Mouse (Mus musculus) embryo, embryonic 11.5 days (tissue): ENCODE results near the gene Gm11634.
"Not testable (repeated sequence)": the region's sequence is repeated elsewhere in the genome, so short reads cannot be mapped to it uniquely, and the experiment has no call there.

ENCODE experiments used
- DNase-seq: peaks from one replicate; pipeline ENCODE4 v3.0.0-alpha.2; 2012; ENCODE audit warnings: low read depth, low spot score

Gm11634 gene

DNA sequence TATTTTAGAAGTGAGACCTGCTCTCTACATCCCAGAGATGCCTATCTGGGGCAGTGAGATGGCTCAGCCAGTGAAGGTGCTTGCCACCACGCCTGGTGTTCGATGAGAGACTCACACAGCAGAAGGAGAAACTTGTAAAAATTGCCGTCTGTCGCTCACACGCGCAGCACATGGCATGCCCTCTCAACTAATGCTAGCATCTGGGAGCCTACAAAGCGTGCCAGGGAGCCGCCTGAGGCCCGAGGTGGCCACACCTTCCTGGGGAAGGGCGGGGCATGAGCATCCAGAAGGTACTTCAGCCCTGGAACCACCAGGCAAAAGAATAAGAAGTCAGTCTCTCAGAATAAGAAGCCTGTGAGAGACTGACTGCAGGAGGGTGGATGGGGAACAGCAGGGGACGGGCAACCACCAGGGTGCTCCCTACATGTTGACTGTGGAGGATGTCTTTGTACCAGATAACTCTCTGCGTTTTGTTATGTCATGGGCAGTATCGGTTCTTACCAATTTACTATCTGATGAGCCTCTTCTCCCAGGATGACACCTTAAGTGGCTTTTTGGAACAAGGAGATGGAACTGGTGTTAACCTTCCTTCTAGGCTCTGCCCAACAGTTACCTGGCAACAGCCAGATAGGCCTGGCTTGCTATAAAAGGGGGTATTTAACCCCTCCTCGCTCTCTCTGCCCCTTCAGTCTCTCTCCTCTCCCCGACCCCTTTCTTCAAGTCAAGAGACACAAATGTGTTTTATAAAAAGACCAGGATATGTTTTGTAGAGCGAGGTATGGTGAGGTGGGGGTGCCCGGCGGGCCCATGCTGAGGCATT is 18.1 kb upstream of the Gm11634 start:
- no peak for DNase-seq

DNA sequence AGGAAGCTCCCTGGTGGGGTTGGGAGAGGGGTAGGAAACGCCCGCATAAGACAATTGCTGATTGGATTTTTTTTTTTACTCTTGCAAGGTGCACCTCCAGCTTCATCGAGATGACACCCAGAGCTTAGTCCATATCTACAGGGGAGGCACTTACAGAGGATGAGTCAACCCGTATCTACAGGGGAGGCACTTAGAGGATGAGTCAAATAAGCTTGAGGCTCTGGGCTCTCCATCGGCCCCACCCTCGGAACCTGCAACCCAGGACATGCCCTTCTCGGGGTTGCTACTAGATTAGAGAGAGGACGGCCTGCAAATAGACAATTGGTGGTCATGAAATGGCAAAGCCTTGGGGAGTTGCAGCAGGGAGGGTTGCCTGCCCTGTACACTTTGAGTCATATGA is 17.0 kb upstream of the Gm11634 start:
- DNase-seq, result no peak

DNA sequence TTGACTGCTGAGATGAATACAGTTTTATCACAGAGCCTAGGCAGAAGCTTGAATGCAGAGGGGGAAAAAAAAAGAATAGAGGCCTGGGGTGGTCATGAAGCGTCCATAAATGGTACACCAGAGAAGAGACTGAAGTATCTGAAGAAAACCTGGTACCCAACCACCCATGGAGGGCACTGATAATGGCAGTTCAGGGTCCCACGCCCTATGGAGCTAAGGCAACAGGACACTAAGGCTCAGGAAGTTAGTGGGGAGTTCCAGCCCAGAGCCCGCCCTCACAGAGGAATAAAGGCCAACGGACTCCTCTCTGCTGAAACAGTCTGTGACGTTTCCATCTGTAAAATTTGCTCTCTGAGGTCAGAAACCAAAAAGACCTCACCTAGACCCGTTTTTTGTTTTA is 16.3 kb upstream of the Gm11634 start:
- DNase-seq, result no peak

DNA sequence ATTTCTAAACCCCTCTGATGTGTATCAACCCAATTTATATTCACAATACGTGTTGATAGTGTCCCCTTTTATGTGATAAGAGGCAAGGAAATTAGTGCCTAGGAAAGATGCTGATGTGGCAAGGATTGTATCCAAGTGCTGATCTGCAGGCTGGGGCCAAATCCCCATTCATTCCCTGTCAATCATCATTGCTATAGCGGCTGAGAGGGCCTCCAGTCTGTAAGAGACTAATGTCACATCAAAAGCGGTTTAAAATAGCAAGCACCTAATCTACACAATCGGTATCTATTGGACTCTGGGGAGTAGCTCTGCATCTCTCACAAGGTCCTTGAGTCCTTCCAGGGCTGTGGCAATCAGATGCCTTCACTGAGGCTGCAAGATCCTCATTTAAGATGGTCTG is 15.1 kb upstream of the Gm11634 start:
- no peak for DNase-seq

DNA sequence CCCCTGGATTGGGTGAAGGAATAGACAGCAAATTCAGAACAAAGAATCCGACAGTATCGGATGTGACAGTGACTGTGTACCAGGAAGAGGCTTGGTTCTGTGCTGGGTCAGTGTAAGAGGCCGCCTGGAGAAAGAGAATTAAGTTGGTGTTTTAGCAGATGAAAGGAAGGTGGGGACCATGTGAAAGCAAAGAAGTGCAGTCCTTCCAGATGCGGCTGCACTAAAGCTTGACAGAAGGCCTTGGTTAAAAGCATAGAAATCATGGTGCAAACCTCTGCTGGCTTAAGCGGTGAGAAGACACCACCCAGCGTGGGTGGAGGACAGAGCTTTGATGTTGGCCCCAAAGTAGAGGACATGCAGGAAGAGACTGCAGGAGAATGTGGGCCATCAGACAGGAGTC is 14.5 kb upstream of the Gm11634 start:
- no peak for DNase-seq

DNA sequence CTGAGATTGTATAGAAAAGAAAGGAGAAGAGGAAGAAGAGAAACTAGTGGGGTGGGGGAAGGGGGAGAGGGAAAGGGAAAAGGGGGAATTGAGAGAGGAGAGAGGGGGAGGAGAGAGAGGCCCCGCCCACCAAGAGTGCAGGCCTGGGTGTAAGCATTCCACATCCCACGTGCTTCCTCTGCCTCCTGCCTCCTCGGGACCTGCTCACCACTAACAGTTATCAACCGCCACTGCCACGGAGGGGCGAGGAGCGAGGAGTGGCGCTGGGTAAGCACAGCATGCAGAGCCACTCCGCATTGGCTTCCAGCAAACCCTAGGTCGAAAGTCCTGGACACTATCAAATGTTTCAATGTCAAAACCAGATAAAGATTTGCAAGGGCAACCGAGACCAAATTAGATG is 11.4 kb upstream of the Gm11634 start:
- DNase-seq, result no peak

DNA sequence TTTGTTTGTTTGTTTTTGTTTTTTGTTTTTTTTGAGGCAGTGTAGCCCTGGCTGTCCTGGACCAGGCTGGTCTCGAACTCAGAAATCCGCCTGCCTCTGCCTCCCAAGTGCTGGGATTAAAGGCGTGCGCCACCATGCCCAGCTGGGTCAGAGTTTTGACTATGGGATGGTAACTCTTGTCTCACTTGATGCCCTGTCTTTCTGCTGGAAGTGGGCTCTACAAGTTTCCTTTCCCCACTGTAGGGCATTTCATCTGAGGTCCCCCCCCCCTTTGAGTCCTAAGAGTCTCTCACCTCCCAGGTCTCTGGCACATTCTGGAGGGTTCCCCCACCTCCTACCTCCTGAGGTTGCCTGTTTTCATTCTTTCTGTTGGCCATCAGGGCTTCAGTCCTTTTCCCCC is 8.1 kb upstream of the Gm11634 start:
- not testable (repeated sequence) for DNase-seq

DNA sequence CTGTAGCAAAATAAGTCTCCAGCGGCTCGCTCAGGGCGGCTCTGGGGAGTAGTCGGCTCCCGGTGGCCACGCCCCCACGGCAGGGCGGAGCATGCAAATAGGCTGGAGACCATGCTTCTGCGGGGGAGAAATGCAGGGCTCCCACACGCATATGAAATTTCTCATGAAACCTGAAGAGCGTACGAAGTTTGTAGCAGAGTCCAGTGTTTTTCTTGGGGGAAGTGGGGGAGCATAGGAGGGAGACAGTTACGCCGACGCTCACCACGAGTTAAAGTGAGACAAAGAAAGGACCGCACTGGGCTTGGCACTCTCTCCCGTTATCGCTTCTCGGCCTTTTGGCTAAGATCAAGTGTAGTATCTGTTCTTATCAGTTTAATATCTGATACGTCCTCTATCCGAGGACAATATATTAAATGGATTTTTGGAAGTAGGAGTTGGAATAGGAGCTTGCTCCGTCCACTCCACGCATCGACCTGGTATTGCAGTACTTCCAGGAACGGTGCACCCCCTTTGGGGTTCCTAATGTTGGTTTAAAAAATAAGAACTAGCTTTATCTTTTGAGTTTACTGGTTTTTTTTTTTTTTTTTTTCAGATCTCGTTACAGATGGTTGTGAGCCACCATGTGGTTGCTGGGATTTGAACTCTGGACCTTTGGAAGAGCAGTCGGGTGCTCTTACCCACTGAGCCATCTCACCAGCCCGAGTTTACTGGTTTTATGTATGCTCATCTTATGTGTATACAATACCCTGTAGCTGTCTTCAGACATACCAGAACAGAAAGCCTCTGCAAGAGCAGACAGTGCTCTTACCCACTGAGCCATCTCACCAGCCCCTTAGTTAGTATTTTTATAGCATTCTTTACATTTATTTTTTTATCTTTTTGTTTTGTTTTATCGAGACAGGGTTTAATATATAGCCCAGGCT is 5.7 kb upstream of the Gm11634 start:
- peak; percentile 73 for DNase-seq

DNA sequence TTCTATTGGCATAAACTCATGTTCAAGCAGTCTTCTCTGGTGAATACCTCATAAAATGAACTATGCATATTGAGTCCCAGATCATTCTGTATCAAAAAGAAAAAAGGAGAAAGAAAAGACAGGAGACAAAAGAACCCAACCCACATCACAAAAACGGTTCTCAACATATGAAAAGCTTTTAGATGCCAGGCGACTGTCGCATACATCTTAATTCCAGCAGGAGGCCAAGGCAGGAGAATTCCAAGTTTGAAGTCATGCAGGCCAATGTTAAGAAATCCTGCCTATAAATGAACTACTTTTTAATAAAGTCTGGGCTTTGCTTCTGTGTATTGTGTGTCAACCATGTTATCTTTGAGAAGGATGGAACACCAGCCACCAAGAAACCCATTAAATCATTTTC is 5.1 kb upstream of the Gm11634 start:
- DNase-seq, result no peak

DNA sequence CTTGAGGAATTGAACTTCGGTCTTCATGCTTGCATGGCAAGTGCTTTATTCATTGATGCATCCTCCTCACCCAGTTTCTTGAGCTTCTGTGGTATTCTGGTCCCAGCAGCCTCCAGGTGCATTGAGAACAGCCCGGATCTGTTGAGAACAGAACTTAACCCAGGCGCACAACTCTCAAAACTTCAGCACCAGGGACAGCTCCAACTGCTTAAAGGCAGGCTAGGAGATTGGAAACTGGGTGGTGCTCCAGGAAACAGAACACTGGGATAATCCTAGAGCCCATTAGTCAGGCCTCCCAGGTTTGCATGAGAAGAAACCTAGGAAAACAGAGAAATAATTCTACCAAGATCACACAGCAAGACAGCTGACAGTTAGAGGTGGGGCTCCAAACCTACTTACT is 3.4 kb upstream of the Gm11634 start:
- peak; percentile 77 for DNase-seq

DNA sequence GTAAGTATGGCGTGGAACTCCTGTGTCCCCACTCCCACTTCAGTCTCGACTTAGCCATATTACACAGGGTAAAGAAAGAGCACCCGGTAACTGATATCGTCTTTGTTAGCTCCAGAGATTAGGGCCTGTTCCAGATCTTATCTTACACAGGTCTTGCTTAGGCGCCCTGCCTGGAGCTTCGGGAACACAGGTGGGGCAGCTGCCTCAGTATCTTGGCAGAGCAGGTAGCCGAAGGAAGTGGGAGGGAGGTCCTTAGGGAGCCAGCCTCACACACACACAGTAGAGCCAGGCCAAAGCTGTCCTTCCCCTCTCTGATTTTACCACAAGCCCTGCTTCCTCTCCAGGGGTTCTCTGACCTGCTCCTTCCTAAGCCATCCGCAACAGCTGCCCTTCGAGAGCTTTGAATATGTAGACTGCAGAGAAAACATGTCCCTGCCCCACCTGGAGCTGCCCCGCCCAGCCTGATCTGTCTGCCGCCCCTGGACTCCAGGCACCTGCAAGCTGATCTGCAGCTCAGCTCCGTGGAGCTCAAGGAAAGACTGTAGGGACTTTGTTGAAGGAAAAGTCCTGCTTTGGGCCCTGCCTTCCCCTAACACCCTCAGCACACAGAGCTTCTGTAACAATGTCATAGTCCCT is 8.9 kb downstream of the Gm11634 start:
- DNase-seq, result no peak

DNA sequence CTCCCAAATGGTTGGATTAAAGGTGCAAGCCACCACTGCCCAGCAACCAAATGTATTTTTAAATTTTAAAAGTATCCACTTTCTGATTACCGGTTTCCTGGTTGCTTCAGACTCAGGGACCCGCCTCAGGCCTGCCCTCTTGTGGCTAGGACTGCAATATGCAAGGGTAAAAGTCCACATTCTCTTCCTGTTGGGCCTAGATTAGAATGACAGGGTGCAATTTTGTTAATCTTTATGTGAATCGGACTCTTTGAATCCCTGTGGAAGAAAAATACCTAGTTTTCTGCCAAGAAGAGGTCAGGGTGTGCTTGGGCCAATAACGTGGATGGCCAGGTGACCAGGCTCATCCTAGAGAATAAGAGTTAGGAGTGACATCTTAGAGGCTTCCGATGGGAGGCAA is 9.6 kb downstream of the Gm11634 start:
- DNase-seq, result peak; percentile 23

DNA sequence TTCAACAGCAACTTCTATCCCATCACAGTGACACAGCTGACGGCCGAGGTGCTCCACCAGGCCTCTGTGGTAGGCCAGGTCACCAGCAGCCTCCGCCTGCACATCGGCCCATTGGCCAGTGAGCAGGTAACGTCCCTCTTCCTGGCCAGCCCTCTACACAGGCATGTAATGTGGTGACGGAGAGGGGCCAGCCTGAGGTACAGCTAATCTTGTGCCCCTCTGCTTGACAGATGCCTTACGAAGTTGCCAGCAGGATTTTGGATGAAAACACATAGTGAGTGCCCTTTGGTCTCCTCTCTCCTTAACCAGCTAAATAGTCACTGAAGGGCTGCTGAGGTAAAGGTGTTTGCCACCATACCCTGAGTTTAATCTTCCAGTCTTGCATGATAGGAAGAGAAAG is 10.2 kb downstream of the Gm11634 start:
- DNase-seq, result no peak

DNA sequence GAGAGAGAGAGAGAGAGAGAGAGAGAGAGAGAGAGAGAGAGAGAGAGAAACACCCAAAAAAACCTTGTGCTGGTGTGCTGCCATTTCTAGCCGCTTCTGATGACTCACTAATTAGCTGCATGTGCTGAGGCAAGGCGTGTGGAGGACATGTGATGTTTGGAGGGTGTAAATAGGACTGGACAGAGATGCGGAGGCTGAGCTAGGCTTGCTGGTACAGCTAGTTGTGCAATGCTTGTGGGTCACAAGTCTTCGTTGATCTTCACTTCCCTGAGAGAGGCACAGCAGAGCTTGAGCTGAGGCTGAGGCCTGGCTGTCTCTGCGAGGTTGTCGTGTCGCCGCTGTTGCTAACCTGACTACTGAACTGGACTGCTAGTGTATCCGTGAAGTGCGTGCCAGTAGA is 11.4 kb downstream of the Gm11634 start:
- DNase-seq, result no peak

DNA sequence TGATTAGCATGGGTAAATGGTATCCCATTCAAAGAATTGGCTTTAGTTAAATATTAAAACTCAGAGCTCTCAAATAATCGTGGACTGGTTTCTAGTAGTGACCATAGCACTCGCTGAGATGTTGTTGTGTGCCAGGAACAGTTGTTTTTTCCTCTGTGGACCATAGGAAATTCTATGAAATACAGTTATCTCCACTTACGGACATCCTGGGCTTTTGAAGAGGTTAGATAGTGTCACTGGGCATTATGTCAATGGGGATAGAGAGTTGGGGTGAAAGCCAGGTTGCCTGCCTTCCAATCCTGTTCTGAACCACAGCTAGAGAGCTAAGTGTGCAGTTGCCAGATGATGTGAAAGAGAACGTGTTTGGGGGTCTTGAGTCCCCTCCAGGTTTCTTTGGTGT is 13.3 kb downstream of the Gm11634 start:
- no peak for DNase-seq

DNA sequence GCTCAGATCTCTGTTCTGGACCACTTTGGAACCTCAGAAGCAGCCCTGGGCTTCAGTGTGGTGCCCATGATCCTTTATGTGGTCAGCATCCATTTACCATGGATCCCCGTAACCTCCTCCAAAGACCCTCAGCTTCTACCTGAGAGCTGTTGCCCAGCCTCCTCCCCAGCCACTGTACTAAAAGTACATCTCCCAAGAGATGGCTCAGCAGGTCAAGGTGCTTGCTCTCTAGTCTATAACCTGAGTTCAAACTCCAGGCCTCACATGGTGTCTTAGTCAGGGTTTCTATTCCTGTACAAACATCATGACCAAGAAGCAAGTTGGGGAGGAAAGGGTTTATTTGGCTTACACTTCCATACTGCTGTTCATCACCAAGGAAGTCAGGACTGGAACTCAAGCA is 14.0 kb downstream of the Gm11634 start:
- DNase-seq, result not testable (repeated sequence)

DNA sequence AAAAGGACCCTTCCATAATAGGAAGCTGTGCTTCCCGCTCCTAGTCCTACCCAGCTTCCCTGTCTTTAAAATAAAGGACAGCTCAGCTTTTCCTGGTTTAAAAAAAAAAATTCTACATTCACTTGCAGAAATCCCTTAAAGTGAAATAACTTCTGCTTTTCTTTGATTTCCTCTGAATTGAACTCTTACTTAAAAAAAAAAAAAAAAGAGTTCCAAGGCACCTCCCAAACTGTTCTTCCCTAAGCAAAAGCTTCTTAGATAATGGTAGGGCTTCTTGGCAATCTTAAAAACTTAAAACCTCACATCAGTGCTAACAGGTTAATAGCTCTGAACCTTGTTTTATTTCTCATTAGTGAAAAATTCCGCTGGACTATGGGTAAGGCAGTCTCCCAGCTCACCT is 15.9 kb downstream of the Gm11634 start:
- no peak for DNase-seq

DNA sequence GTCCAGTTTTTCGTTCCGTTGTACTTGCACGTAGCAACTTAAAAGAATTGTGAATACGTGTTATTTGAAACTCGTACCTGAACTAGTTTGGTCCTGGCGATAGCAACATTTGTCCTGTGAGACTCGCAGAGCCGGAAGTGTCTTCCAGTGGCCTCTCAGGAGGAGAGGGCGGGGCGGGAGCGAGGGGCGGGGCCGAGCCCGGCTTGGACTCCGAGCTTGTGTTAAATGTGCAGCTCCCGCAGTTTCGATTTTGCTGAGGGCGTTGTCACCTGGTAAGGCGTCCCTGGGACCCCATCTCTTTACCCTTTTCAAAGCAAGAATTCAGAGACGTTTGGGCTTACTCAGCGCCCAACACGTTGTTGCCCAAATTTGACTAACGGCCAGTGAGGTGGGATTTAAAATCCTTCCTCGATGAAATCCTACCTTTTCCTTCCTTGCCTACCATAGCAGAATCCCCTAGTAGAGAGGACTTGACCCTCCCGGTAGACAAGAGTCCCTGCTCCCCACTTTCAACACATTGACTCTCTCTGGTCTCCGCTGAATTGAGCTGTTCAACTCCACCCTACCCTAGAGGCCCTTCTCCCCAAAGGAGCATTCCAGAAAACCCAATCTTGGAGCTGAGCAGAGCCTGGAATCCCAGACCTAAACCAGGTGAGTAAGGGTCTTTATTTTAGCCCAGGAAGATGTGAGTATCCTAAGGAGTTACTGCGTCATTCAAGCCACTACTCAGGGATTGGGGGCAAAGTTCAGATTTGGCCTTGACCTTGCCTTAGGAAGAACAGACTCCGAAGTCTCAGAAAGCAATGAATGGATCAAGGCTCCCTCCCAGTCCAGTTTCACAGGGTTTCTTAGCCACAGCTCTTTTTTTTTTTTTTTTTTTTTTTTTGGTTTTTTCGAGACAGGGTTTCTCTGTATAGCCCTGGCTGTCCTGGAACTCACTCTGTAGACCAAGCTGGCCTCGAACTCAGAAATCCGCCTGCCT is 16.7 kb downstream of the Gm11634 start, which contains the start of gene Tmem106a:
TSS of gene Tmem106a (plus strand) at position 189 of the 982 bp plus-strand sequence.
- DNase-seq, result peak; percentile 51

DNA sequence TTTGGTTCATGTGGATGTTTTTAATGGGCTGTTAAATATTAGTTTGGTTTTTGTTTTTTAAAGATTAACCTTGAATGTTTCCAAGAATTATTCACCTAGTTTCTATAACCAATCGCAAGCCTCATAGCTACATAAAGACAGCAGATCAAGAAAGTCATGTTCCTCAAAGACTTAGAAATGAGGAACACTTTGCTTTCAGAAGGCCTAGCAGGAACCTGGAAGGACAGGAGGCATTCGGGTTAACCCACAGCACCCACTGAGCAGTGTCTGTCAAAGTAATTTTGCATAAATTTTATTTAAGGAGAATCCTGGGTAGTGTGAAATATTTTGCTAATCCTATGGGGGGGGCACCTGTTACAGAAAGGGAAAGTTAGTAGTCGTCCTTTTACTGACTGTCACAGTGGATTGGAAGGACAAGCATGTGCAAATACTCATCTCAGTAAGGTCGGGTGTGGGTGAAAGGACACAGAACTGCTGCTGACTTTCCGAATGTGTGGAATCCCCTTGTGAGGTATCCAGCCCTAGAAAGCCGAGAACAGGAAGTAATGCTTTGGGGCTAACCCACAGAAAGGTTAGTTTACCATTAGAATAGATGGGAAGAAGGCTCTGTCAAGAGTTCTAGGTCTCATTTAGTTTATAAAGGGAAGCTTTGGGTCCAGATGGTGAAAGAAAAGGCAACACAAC is 17.8 kb downstream of the Gm11634 start:
- no peak for DNase-seq

DNA sequence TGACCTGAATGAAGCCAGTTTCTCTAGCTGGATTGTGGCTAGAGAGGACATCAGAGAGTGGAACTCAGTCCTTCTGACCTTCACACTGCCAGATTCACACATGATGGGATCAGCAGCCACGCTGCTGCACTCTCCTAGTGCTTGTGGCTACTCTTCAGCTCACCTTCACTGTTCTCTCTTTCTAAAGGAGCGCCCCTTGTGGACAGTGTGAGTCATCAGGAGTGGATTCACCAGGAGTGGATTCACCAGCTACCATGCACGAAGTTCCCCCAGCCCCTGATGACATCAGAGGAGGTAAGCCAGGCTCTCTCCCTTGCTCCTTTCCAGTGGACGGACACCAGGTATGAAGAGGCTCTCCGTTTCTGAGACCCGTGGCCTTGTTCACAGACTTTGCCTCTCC is 22.9 kb downstream of the Gm11634 start:
- DNase-seq, result no peak
